ENCODE assay signal across 28 mouse cellular contexts in the genomic region with DNA sequence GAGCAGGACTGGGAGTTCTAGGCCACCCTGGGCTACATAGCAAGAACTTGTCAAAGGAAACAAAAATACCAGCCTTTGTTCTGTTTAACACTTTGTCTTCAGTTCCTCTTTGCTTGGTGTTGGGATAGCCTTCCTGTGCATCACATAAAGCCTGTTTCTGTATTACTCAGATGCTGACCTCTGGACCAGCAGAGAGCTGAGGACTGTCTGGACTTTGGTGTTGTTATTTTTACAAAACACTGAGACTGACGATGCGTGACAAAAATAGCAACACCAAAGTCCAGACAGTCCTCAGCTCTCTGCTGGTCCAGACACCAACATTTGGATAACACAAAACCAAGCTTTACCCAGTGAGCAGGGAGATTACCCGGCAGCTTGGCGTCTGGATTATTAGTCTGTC. TPM values are rescaled to one million over a fixed set of nuclear protein-coding genes. Genes with fewer than 3 reads are reported as not detected.
DNase-seq lines count a peak whose midpoint lies in the region; ATAC-seq and TF ChIP-seq lines count a peak whose summit lies in the region.
"Had no signal": no experiment of that assay in that cellular context is flagged by ENCODE, and none has a peak within 500 bp of the region (broad histone marks: within the 10 kb centered on the region; RNA-seq: fewer than 3 reads in every experiment).

No protein-coding gene starts in this region.

- H3K4me1 ChIP-seq in heart, postnatal 0 days (ENCODE audit: control insufficient read depth, insufficient read depth): no peaks in the 10 kb centered on the region
- no peaks in the 10 kb centered on the region for H3K4me1 ChIP-seq in liver, embryonic 16.5 days (ENCODE audit: control insufficient read depth, low read depth, low read length)
- no peaks in the 10 kb centered on the region for H3K4me1 ChIP-seq in liver, embryonic 11.5 days (replicated peaks; ENCODE audit: control insufficient read depth, insufficient read depth, low read length)
- H3K4me1 ChIP-seq: embryonic facial prominence, embryonic 10.5 days; forebrain, embryonic 15.5 days had no signal

- no peaks in the 10 kb centered on the region for H3K9me3 ChIP-seq in heart, postnatal 0 days (replicated peaks; ENCODE audit: control insufficient read depth, low read length)
- H3K9me3 ChIP-seq in liver, embryonic 16.5 days (replicated peaks; ENCODE audit: control insufficient read depth, low read length): no peaks in the 10 kb centered on the region
- no peaks in the 10 kb centered on the region for H3K9me3 ChIP-seq in liver, embryonic 11.5 days (ENCODE audit: control insufficient read depth, low read length)
- H3K9me3 ChIP-seq: embryonic facial prominence, embryonic 10.5 days; forebrain, embryonic 15.5 days had no signal

- no peak overlapping the region for H3K4me2 ChIP-seq in heart, postnatal 0 days (ENCODE audit: low read depth, low read length)
- no peak overlapping the region for H3K4me2 ChIP-seq in liver, embryonic 16.5 days (ENCODE audit: low read depth, low read length)
- H3K4me2 ChIP-seq in liver, embryonic 11.5 days: no peak overlapping the region
- H3K4me2 ChIP-seq: forebrain, embryonic 15.5 days; midbrain, embryonic 11.5 days had no signal

- no peak overlapping the region for H3K9ac ChIP-seq in heart, postnatal 0 days (replicated peaks; ENCODE audit: low read depth, low read length)
- H3K9ac ChIP-seq in liver, embryonic 16.5 days (ENCODE audit: low read depth, low read length): no peak overlapping the region
- H3K9ac ChIP-seq in liver, embryonic 11.5 days (ENCODE audit: low read depth, low read length): no peak overlapping the region
- H3K9ac ChIP-seq: forebrain, embryonic 15.5 days had no signal

- 28% methylated on average over 4 of the region's 4 CpGs for whole genome bisulfite sequencing in heart, postnatal 0 days
- WGBS in liver, embryonic 16.5 days (ENCODE audit: insufficient replicate concordance): 57% methylated on average over 4 of the region's 4 CpGs
- 76% methylated on average over 4 of the region's 4 CpGs for WGBS in liver, embryonic 11.5 days

- no peak overlapping the region for H3K4me3 ChIP-seq in heart, postnatal 0 days (ENCODE audit: low read depth, low read length)
- no peak overlapping the region for H3K4me3 ChIP-seq in liver, embryonic 16.5 days (ENCODE audit: low read depth, low read length)
- H3K4me3 ChIP-seq in liver, embryonic 11.5 days (ENCODE audit: low read depth, low read length): no peak overlapping the region
- H3K4me3 ChIP-seq: embryonic facial prominence, embryonic 10.5 days; forebrain, embryonic 15.5 days had no signal

- H3K36me3 ChIP-seq in heart, postnatal 0 days (replicated peaks; ENCODE audit: control insufficient read depth, insufficient read depth, low read length): no peaks in the 10 kb centered on the region
- H3K36me3 ChIP-seq in liver, embryonic 16.5 days (ENCODE audit: control insufficient read depth, insufficient read depth): no peaks in the 10 kb centered on the region
- H3K36me3 ChIP-seq in liver, embryonic 11.5 days (ENCODE audit: control insufficient read depth, insufficient read depth, low read length): no peaks in the 10 kb centered on the region
- H3K36me3 ChIP-seq: embryonic facial prominence, embryonic 10.5 days; forebrain, embryonic 15.5 days; G1E had no signal

- no peak for ATAC-seq in heart, postnatal 0 days (ENCODE audit: insufficient read depth, low read depth)
- ATAC-seq in liver, embryonic 16.5 days (ENCODE audit: low read depth): peak; percentile 64
- no peak for ATAC-seq in liver, embryonic 11.5 days (replicated peaks; ENCODE audit: low FRiP score)
- ATAC-seq: forebrain, embryonic 15.5 days; hindbrain, postnatal 0 days; intestine, embryonic 16.5 days; Patski had no signal

- TF ChIP-seq CTCF in heart, postnatal 0 days (IDR thresholded peaks at IDR 0.05; ENCODE audit: low read depth): no peak

- TF ChIP-seq EP300 in heart, postnatal 0 days (IDR thresholded peaks at IDR 0.05; ENCODE audit: low read depth): no peak

- intact Hi-C loops in heart, postnatal 10 days (cut with DNase I): no loop called here
- intact Hi-C loops in left cerebral cortex, postnatal 10 days (cut with DNase I): no loop called here

- peak overlapping the region; percentile 13; the same call in 1 of the 2 replicates for H3K27ac ChIP-seq in heart, postnatal 0 days (ENCODE audit: low read depth)
- H3K27ac ChIP-seq in liver, embryonic 16.5 days (ENCODE audit: low read length): no peak overlapping the region
- no peak overlapping the region for H3K27ac ChIP-seq in liver, embryonic 11.5 days (ENCODE audit: low read depth, low read length)
- H3K27ac ChIP-seq: embryonic facial prominence, embryonic 10.5 days; forebrain, embryonic 15.5 days; hindbrain, postnatal 0 days had no signal

- DNase-seq in heart, adult 18-20 months: peak; percentile 9 to 22
- no peak for DNase-seq in heart, adult 11 months
- no peak for DNase-seq in heart, postnatal 0 days (ENCODE audit: low spot score)
- DNase-seq in heart, postnatal 10 days: no peak
- DNase-seq in liver, embryonic 11.5 days (ENCODE audit: low spot score): no peak
- peak; percentile 60 to 83 for DNase-seq in kidney, postnatal 36 days
- DNase-seq in left cerebral cortex, postnatal 10 days (ENCODE audit: extremely low spot score in 1 of 2, low spot score in 2 of 2): no peak
- DNase-seq: cerebellum, adult 11 months; cerebellum, adult 9-11 months; gastrocnemius, postnatal 14 days; lung, adult 2 months; lung, postnatal 14 days; thymus, postnatal 25 days had no signal

- no peaks in the 10 kb centered on the region for H3K27me3 ChIP-seq in heart, postnatal 0 days (ENCODE audit: control insufficient read depth, insufficient read depth, low read length)
- H3K27me3 ChIP-seq in liver, embryonic 16.5 days (ENCODE audit: control insufficient read depth, insufficient read depth, low read depth, low read length): no peaks in the 10 kb centered on the region
- H3K27me3 ChIP-seq in liver, embryonic 11.5 days (replicated peaks; ENCODE audit: control insufficient read depth, insufficient read depth, low read length): no peaks in the 10 kb centered on the region
- H3K27me3 ChIP-seq: forebrain, embryonic 15.5 days; Patski had no signal

RNA-seq across cellular contexts. Expression of a gene that starts 16.3 kb away (rescaled TPM):
- not detected for total RNA-seq in heart, adult 18-20 months (2021)
- not detected in 2 replicates for total RNA-seq in heart, postnatal 0 days (2014; rRNA removed; ENCODE audit: low replicate concordance)
- not detected in 2 replicates for polyA plus RNA-seq in heart, postnatal 0 days (2015; fragmentation: Nextera tagmentation; extraction: Ambion mirVana)
- total RNA-seq in heart, postnatal 10 days (2021): not detected
- not detected in 2 replicates for polyA plus RNA-seq in liver, embryonic 16.5 days (2015; fragmentation: Nextera tagmentation; extraction: Ambion mirVana)
- 0.30 and 0.52 TPM in 2 replicates for polyA plus RNA-seq in liver, embryonic 11.5 days (2014; fragmentation: Nextera tagmentation; extraction: Ambion mirVana)
- under 1 TPM in 1 of 2 experiments, not detected in 1; 0.21 TPM for total RNA-seq in left cerebral cortex, postnatal 10 days (2021)
- total RNA-seq: adrenal gland, adult 18-20 months; G1E; gastrocnemius, postnatal 14 days; hindbrain, postnatal 0 days; left cerebral cortex, postnatal 36 days; megakaryocyte progenitor cell, adult 5-6 weeks; midbrain, postnatal 0 days had no signal
- polyA plus RNA-seq: forebrain, embryonic 15.5 days; G1E; hindbrain, postnatal 0 days; intestine, embryonic 16.5 days; limb, embryonic 14.5 days; lung, adult 2 months; midbrain, postnatal 0 days; neural tube, embryonic 14.5 days; Patski; stomach, embryonic 14.5 days had no signal

RNA-seq across cellular contexts. Expression of a gene that starts 21.5 kb away (rescaled TPM):
- not detected for total RNA-seq in heart, adult 18-20 months (2021)
- total RNA-seq in heart, postnatal 0 days (2014; rRNA removed; ENCODE audit: low replicate concordance): 0.73 TPM in 1 of 2 replicates, not detected in the other
- polyA plus RNA-seq in heart, postnatal 0 days (2015; fragmentation: Nextera tagmentation; extraction: Ambion mirVana): 0.25 and 0.38 TPM in 2 replicates
- under 1 TPM; 0.17 to 0.35 TPM for total RNA-seq in heart, postnatal 10 days (2021)
- polyA plus RNA-seq in liver, embryonic 16.5 days (2015; fragmentation: Nextera tagmentation; extraction: Ambion mirVana): 0.04 and 0.22 TPM in 2 replicates
- polyA plus RNA-seq in liver, embryonic 11.5 days (2014; fragmentation: Nextera tagmentation; extraction: Ambion mirVana): 0.12 TPM in 2 replicates
- 1 to 10 TPM; 1.7 to 2.1 TPM for total RNA-seq in left cerebral cortex, postnatal 10 days (2021)
- total RNA-seq: G1E; megakaryocyte progenitor cell, adult 5-6 weeks had no signal
- polyA plus RNA-seq: embryonic facial prominence, embryonic 10.5 days; G1E; midbrain, embryonic 11.5 days had no signal

RNA-seq across cellular contexts. Expression of a gene that starts 39.9 kb away (rescaled TPM):
- 1 to 10 TPM; 1.5 to 2.5 TPM for total RNA-seq in heart, adult 18-20 months (2021)
- total RNA-seq in heart, postnatal 0 days (2014; rRNA removed; ENCODE audit: low replicate concordance): 41.8 and 43.2 TPM in 2 replicates
- 1.7 and 1.9 TPM in 2 replicates for polyA plus RNA-seq in heart, postnatal 0 days (2015; fragmentation: Nextera tagmentation; extraction: Ambion mirVana)
- total RNA-seq in heart, postnatal 10 days (2021): 1 to 10 TPM; 6.9 to 8.4 TPM
- polyA plus RNA-seq in liver, embryonic 16.5 days (2015; fragmentation: Nextera tagmentation; extraction: Ambion mirVana): 7.7 and 8.1 TPM in 2 replicates
- 22.9 and 23.0 TPM in 2 replicates for polyA plus RNA-seq in liver, embryonic 11.5 days (2014; fragmentation: Nextera tagmentation; extraction: Ambion mirVana)
- total RNA-seq in left cerebral cortex, postnatal 10 days (2021): 100 to 1,000 TPM; 133 to 143 TPM

RNA-seq across cellular contexts. Expression of a gene that starts 50.1 kb away (rescaled TPM):
- 1 to 10 TPM; 4.8 to 4.9 TPM for total RNA-seq in heart, adult 18-20 months (2021)
- 12.3 and 46.3 TPM in 2 replicates for total RNA-seq in heart, postnatal 0 days (2014; rRNA removed; ENCODE audit: low replicate concordance)
- 6.6 and 7.2 TPM in 2 replicates for polyA plus RNA-seq in heart, postnatal 0 days (2015; fragmentation: Nextera tagmentation; extraction: Ambion mirVana)
- total RNA-seq in heart, postnatal 10 days (2021): 1 to 10 TPM; 4.2 to 5.0 TPM
- polyA plus RNA-seq in liver, embryonic 16.5 days (2015; fragmentation: Nextera tagmentation; extraction: Ambion mirVana): 4.9 and 5.4 TPM in 2 replicates
- polyA plus RNA-seq in liver, embryonic 11.5 days (2014; fragmentation: Nextera tagmentation; extraction: Ambion mirVana): 11.5 and 11.7 TPM in 2 replicates
- total RNA-seq in left cerebral cortex, postnatal 10 days (2021): 1 to 10 TPM; 6.4 to 8.2 TPM

Comparison
In these comparisons a context has a peak if more than half of its experiments do, and no peak if none do; other contexts are left out.
1. DNase-seq: peak in heart, adult 18-20 months (2 of 2) and kidney, postnatal 36 days (2 of 2); none in heart, adult 11 months (single experiment), heart, postnatal 0 days (single experiment), heart, postnatal 10 days (0 of 2), liver, embryonic 11.5 days (single experiment) and left cerebral cortex, postnatal 10 days (0 of 2).